Mouse (Mus musculus) mesoderm, embryonic 11.5 days (tissue): ENCODE data around the gene B3gnt6.

ENCODE experiments used
- DNase-seq: peaks from one replicate; pipeline ENCODE4 v3.0.0-alpha.2; 2012; ENCODE audit warnings: low read depth, low spot score

B3gnt6 gene

DNA sequence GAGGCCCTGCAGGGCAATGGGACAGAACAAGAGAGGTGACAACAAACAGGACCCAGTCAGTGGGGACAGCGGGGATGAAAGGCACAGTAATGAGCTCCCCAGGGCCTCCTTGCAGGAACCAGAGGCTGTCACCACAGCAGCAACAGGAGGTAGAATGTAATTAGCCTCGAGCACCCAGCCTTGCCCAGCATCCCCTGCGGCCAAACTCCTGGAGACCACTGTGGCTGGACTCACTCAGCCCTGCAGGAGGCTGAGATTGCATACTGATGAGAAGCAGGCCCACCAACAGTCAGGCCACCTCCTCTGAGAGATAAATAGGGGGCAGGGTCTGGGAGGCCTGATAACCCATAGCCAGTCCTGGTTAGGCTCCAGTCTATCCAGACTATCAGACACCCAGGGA, 49.5 kb downstream of the B3gnt6 start:
- DNase-seq = no peak

GRCm38 (mm10) chr7:98148721-98149407, 50.4 kb downstream of the B3gnt6 start:
- DNase-seq = no peak

- no peak for DNase-seq
Observed at GRCm38 (mm10) chr7:98147766-98148165, 51.5 kb downstream of the B3gnt6 start.

GRCm38 (mm10) chr7:98146447-98146845, 52.8 kb downstream of the B3gnt6 start:
- DNase-seq = no peak

DNA sequence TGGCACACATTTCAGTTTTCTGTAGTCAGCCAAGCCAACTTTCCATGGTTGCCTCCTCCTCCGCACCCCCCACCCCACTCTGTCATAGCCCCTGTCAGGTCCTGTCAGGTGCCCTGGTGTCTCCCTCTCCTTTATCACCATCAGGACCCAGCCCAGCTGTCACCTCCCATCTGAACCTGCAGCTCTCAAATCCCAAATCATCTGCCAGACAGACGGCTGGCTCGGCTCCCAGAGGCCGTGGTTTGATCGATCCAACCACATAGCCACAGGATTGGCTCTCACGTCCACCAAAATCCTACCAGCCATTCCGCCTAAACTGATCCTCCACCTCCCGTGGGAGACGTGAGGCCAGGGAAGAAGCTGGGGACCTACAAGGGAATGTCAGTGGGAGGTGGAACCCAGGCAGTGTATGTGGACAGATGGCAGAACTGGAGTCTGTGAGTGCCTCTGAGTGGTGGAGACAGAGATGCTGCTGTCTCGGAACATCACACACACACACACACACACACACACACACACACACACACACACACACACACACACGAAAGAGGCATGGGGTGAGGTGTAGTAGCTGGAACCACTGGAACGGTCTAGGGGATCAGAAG, 53.3 kb downstream of the B3gnt6 start:
- DNase-seq = no peak

- DNase-seq = no peak
Observed at GRCm38 (mm10) chr7:98145402-98145801, 53.9 kb downstream of the B3gnt6 start, which contains the start of gene Omp. Omp (minus strand) TSS chr7:98145502.

DNA sequence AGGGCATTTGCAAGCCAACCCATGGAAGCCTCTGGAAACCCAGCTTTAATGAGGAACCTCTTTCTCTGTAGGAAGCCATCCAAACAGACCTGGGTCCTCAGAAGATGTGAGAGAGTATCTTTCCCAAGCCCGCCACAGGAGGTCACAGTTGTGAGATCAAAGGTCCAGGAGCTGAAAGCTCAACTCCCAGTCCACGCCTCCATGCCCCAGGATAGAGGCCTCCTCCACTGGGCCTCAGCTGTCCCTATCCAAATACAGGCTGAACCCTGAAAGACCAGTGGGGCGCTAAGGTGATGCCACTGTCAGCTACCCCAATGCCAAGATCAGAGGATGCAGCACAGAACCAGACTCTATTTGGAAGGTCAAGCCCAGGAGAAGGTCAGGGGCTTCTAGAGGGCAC, 56.6 kb downstream of the B3gnt6 start:
- DNase-seq = no peak
